Mouse (Mus musculus): ENCODE results near the gene Sfta2. TPM values are rescaled to one million over a fixed set of nuclear protein-coding genes. Genes with fewer than 3 reads are reported as not detected.

Gene Sfta2
- polyA plus RNA-seq, 2 experiments: not detected

DNA sequence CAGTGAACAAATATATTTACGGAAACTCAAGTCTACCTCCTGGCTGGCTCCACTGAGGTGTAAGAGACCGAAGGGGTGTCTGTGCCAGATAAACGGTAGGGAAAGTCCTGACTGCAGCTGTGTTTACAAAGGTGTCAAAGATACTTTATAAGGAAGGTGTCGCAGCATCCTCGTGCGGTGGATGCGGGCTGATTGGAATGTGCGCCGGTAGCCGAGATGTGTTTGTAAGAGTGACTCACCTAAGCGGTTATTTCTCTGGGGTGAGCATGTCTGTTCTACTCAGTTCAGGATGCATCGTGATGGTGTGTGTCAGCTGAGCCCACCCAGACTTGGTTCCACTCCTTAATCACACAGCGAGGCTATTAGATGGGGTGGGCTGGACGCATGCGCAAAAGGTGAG is 9.6 kb upstream of the Sfta2 start:
- DNase-seq (ENCODE audit: low read depth in 3 of 3, low spot score in 3 of 3) (no peak), ATAC-seq (ENCODE audit: insufficient read depth) (no peak)
- Histone ChIP-seq H3K9ac (replicated peaks) (no peak overlapping the region), H3K27ac (no peak overlapping the region), H3K4me3 (ENCODE audit: insufficient read depth in 1 of 2, low read depth in 2 of 2, low read length in 2 of 2) (no peak overlapping the region), H3K36me3 (replicated peaks; ENCODE audit: control insufficient read depth, insufficient read depth, low read depth) (no peaks in the 10 kb centered on the region), H3K27me3 (ENCODE audit: control insufficient read depth, insufficient read depth, low read length) (no peaks in the 10 kb centered on the region), H3K4me2 (ENCODE audit: low read depth) (no peak overlapping the region), H3K9me3 (ENCODE audit: control insufficient read depth, low read length) (no peaks in the 10 kb centered on the region; the same call in 1 of the 2 replicates), H3K4me1 (replicated peaks; ENCODE audit: control insufficient read depth in 2 of 2, insufficient read depth in 2 of 2, low read length in 1 of 2) (no peaks in the 10 kb centered on the region)
- WGBS (ENCODE audit: insufficient replicate concordance): 80% methylated on average over 15 of the region's 15 CpGs
- no peak for TF ChIP-seq CTCF (IDR thresholded peaks at IDR 0.05; ENCODE audit: low read depth)
- no peak for TF ChIP-seq EP300 (IDR thresholded peaks at IDR 0.05; ENCODE audit: low read depth)

DNA sequence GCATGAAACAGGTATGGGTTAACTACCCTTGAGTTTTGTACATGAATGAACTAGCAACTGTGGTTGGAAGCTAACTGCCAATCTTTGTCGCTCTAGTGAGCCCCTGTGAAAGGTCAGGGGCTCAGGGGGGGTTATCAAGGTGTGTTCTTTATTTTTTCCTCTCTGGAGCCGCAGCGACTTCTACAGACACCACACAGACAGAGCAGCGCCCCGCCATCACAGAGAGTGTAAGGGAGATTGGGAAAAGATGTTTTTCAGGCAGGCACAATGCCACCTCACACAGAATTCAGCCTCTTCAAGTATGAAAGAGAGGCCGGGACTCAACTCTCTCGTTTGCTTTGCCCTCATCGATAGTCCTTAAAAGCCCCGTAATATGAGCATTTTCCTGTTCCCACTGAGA is 9.2 kb upstream of the Sfta2 start:
- 72% methylated on average over 9 of the region's 9 CpGs for WGBS (ENCODE audit: insufficient replicate concordance)
- no peak for TF ChIP-seq EP300 (IDR thresholded peaks at IDR 0.05; ENCODE audit: low read depth)
- TF ChIP-seq CTCF (IDR thresholded peaks at IDR 0.05; ENCODE audit: low read depth): no peak
- H3K4me3 ChIP-seq (ENCODE audit: insufficient read depth in 1 of 2, low read depth in 2 of 2, low read length in 2 of 2): no peak overlapping the region

GRCm38 (mm10) chr17:35593786-35594185 is 7.6 kb upstream of the Sfta2 start:
- 20% methylated on average over 4 of the region's 4 CpGs for WGBS (ENCODE audit: insufficient replicate concordance)
- DNase-seq (ENCODE audit: low read depth in 3 of 3, low spot score in 3 of 3) (no peak), ATAC-seq (ENCODE audit: insufficient read depth) (no peak)
- no peak overlapping the region for H3K27ac ChIP-seq
- H3K4me3 ChIP-seq (ENCODE audit: insufficient read depth in 1 of 2, low read depth in 2 of 2, low read length in 2 of 2): no peak overlapping the region
- H3K27me3 ChIP-seq (ENCODE audit: control insufficient read depth, insufficient read depth, low read length): no peaks in the 10 kb centered on the region
- TF ChIP-seq CTCF (IDR thresholded peaks at IDR 0.05; ENCODE audit: low read depth) (no peak), EP300 (IDR thresholded peaks at IDR 0.05; ENCODE audit: low read depth) (no peak)
- no peak overlapping the region for H3K9ac ChIP-seq (replicated peaks)
- H3K36me3 ChIP-seq (replicated peaks; ENCODE audit: control insufficient read depth, insufficient read depth, low read depth): no peaks in the 10 kb centered on the region
- H3K4me2 ChIP-seq (ENCODE audit: low read depth): no peak overlapping the region
- no peaks in the 10 kb centered on the region for H3K4me1 ChIP-seq (replicated peaks; ENCODE audit: control insufficient read depth in 2 of 2, insufficient read depth in 2 of 2, low read length in 1 of 2)
- no peaks in the 10 kb centered on the region for H3K9me3 ChIP-seq (ENCODE audit: control insufficient read depth, low read length)

More for the DNA sequence above, 9.2 kb upstream of the Sfta2 start:
- DNase-seq (ENCODE audit: low read depth in 3 of 3, low spot score in 3 of 3): no peak
- Histone ChIP-seq H3K27me3 (ENCODE audit: control insufficient read depth, insufficient read depth, low read length) (no peaks in the 10 kb centered on the region), H3K9ac (replicated peaks) (no peak overlapping the region), H3K27ac (no peak overlapping the region), H3K9me3 (ENCODE audit: control insufficient read depth, low read length) (no peaks in the 10 kb centered on the region; the same call in 1 of the 2 replicates), H3K4me2 (ENCODE audit: low read depth) (no peak overlapping the region), H3K4me1 (replicated peaks; ENCODE audit: control insufficient read depth in 2 of 2, insufficient read depth in 2 of 2, low read length in 1 of 2) (no peaks in the 10 kb centered on the region), H3K36me3 (replicated peaks; ENCODE audit: control insufficient read depth, insufficient read depth, low read depth) (no peaks in the 10 kb centered on the region)
- no peak for ATAC-seq (ENCODE audit: insufficient read depth)

GRCm38 (mm10) chr17:35594456-35594855 is 6.9 kb upstream of the Sfta2 start:
- no peak overlapping the region for H3K4me2 ChIP-seq (ENCODE audit: low read depth)
- H3K27me3 ChIP-seq (ENCODE audit: control insufficient read depth, insufficient read depth, low read length): no peaks in the 10 kb centered on the region
- ATAC-seq (ENCODE audit: insufficient read depth) (no peak), DNase-seq (ENCODE audit: low read depth in 3 of 3, low spot score in 3 of 3) (no peak)
- H3K9me3 ChIP-seq (ENCODE audit: control insufficient read depth, low read length): no peaks in the 10 kb centered on the region
- TF ChIP-seq EP300 (IDR thresholded peaks at IDR 0.05; ENCODE audit: low read depth) (no peak), CTCF (IDR thresholded peaks at IDR 0.05; ENCODE audit: low read depth) (no peak)
- WGBS (ENCODE audit: insufficient replicate concordance): 60% methylated on average over 7 of the region's 7 CpGs
- H3K27ac ChIP-seq: no peak overlapping the region
- H3K36me3 ChIP-seq (replicated peaks; ENCODE audit: control insufficient read depth, insufficient read depth, low read depth): no peaks in the 10 kb centered on the region
- no peak overlapping the region for H3K9ac ChIP-seq (replicated peaks)
- H3K4me3 ChIP-seq (ENCODE audit: insufficient read depth in 1 of 2, low read depth in 2 of 2, low read length in 2 of 2): no peak overlapping the region
- H3K4me1 ChIP-seq (replicated peaks; ENCODE audit: control insufficient read depth in 2 of 2, insufficient read depth in 2 of 2, low read length in 1 of 2): no peaks in the 10 kb centered on the region

- no peak for TF ChIP-seq EP300 (IDR thresholded peaks at IDR 0.05; ENCODE audit: low read depth)
- no peak for TF ChIP-seq CTCF (IDR thresholded peaks at IDR 0.05; ENCODE audit: low read depth)
- WGBS (ENCODE audit: insufficient replicate concordance): 71% methylated on average over 3 of the region's 3 CpGs
- H3K27ac ChIP-seq: no peak overlapping the region
These were observed 4.0 kb upstream of the Sfta2 start for GRCm38 (mm10) chr17:35597399-35597798.

More at GRCm38 (mm10) chr17:35597399-35597798, 4.0 kb upstream of the Sfta2 start:
- DNase-seq (ENCODE audit: low read depth in 3 of 3, low spot score in 3 of 3): no peak
- no peak overlapping the region for H3K4me2 ChIP-seq (ENCODE audit: low read depth)
- no peak overlapping the region for H3K4me3 ChIP-seq (ENCODE audit: insufficient read depth in 1 of 2, low read depth in 2 of 2, low read length in 2 of 2)
- ATAC-seq (ENCODE audit: insufficient read depth): no peak
- no peak overlapping the region for H3K9ac ChIP-seq (replicated peaks)
- no peaks in the 10 kb centered on the region for H3K36me3 ChIP-seq (replicated peaks; ENCODE audit: control insufficient read depth, insufficient read depth, low read depth)
- no peaks in the 10 kb centered on the region for H3K27me3 ChIP-seq (ENCODE audit: control insufficient read depth, insufficient read depth, low read length)
- no peaks in the 10 kb centered on the region for H3K4me1 ChIP-seq (replicated peaks; ENCODE audit: control insufficient read depth in 2 of 2, insufficient read depth in 2 of 2, low read length in 1 of 2)
- no peaks in the 10 kb centered on the region for H3K9me3 ChIP-seq (ENCODE audit: control insufficient read depth, low read length)

Data from liver, embryonic 14.5 days (tissue).